Mouse (Mus musculus): ENCODE results near the gene Nol3. TPM values are rescaled to one million over a fixed set of nuclear protein-coding genes. Genes with fewer than 3 reads are reported as not detected.

Nol3 gene
- total RNA-seq, 2 experiments from 2014 or later: 19.3 to 22.1 TPM

DNA sequence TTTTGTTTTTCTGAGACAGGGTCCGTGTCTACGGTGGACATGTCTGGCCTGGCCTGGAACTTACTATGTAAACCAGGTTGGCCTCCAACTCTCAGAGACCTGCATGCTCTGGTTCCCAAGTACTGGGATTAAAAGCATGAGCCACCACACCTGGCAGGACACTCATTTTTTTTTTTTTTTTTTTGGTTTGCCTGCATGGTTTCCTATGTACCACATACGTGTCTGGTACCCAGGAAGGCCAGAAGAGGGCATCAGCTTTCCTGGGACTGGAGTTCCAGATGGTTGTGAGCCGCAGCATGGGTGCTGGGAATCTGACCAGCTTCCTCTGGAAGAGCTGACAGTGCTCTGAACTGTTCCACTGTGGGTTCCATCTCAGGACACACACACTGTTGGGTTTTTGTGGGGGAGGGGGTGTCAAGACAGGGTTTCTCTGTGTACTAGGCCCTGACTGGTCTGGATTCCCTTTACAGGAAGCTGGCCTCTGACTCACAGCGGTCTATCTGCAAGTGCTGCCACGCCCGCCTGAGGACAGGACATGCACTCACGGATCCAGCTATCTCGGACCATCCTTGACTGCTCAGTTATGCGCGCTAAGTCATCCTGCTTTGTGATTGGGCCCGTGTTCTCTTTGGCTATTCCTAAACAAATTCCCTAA is 14.5 kb upstream of the Nol3 start:
- intact Hi-C loops (cut with DNase I): no loop called here
- no peak for DNase-seq

DNA sequence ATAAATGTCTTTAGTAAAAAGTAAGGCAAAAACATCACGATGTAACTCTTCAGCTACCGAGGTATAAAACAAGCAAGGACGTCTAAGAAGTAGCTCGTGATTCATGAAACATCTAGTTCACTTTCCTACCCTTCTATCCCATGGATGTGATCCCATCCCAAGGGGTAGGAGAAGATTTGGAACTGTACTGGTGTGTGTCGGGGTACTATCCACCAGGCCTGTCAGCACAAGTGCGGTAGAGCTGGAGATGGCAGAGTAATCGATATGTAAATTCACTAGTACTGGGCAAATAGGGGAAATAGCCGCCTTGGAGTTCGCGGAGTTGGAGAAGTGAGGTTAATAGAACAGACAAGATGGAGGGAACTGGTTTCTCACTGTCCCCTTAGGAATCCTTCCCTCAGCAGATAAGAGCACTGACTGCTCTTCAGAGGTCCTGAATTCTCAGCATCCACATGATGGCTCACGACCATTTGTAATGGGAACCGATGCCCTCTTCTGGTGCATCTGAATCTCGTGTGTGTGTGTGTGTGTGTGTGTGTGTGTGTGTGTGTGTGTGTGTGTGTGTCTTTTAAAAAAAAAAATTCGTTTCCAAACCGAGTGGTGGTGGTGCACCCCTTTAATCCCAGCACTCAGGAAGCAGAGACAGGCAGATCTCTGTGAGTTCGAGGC is 12.6 kb upstream of the Nol3 start:
- no peak for DNase-seq
- intact Hi-C loops (cut with DNase I): no loop called here

DNA sequence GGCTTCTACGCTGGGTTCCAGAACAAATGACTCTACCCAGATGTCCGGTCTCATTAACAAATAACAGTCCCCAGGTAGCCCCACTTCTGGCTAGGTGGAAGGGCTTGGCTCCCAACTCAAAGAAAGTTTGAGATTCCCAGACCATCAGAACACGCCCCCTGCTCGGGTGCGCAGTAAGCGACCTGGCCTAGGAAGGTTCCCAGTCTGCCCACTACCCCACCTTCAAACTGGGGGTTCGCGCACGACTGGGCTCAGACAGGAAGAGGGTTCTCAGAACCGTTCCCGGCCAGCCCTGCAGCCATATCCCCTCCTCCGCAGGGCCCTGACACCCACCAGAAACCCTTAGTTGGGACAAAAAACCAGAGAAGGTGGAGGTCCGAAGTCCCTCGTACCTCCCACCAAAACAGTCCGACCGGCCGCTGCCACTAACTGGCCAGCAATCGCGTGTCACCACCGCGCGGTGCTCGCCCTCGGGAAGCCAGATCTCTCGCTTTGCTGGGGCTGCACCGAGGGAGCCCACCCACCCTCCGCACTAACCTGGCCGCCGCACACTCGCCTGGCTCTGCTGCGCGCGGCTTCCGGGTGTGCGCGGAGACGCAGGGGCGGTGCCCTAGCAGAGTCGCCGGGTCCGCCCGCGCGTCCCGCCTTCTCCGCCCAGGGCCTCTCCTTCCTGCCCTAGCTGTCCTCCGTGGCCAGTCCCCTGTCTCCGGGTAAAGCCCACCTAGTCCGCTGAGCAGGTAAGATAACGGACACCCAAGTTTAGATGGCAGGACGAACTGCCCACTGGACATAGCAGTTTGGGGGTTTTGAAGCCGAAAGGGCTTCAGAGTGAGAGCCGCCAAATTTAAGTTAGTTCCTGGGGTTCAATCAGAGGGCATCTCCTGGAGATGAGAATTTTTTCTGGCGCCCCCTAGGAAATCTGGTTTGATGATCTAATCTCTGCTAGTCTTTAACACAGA is 11.6 kb upstream of the Nol3 start, which contains the start of the genes Tradd and Fbxl8:
Gene Tradd (minus strand): TSS at position 586 of the 959 bp plus-strand sequence.
Gene Fbxl8 (plus strand): TSS at position 625 of the 959 bp plus-strand sequence.
- DNase-seq: peak; percentile 81 to 82
- intact Hi-C loops (cut with DNase I): loop anchor here (2.0 kb wide), 1 partner anchor 24 kb away; the partner anchor contains the start of gene 4931428F04Rik

DNA sequence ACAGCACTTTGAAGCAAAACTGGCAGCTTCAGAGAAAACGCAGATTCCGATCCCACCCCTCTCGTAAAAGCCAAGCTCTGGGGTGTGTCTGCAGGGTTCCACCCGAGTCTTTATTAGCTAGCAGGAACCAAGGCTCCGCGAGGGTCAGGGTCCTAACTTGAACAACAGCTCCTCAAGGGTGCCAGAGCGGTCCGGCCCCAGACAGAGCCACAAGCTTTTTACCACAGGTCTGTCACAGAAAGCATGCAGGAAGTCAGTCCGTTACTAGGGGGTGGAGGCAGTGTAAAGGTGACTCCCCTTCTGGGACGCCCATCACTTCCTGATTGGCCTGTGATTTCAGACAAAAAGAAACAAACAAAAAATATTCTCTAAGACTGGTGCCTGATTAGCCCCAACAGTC is 10.8 kb upstream of the Nol3 start:
- no peak for DNase-seq
- intact Hi-C loops (cut with DNase I): loop anchor here (2.0 kb wide), 1 partner anchor 24 kb away; the partner anchor contains the start of gene 4931428F04Rik

DNA sequence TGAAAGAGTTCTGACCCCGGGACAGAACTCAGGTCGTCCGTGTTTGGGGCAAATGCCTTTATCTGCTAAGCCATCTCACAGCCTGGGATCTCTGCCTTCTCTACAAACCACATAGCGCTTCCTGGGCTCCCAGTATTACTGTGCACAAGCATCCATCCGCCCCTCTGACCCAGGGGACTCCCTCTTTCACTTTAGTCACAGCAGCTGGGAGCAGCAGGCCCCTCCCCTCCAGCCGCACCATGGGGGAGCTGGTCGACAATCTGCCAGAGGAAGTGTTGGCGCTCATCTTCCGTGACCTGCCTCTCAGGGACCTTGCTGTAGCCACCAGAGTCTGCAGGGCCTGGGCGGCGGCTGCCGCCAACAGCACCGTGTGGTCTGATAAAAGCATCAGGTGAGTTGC is 9.2 kb upstream of the Nol3 start:
- no peak for DNase-seq
- intact Hi-C loops (cut with DNase I): no loop called here

DNA sequence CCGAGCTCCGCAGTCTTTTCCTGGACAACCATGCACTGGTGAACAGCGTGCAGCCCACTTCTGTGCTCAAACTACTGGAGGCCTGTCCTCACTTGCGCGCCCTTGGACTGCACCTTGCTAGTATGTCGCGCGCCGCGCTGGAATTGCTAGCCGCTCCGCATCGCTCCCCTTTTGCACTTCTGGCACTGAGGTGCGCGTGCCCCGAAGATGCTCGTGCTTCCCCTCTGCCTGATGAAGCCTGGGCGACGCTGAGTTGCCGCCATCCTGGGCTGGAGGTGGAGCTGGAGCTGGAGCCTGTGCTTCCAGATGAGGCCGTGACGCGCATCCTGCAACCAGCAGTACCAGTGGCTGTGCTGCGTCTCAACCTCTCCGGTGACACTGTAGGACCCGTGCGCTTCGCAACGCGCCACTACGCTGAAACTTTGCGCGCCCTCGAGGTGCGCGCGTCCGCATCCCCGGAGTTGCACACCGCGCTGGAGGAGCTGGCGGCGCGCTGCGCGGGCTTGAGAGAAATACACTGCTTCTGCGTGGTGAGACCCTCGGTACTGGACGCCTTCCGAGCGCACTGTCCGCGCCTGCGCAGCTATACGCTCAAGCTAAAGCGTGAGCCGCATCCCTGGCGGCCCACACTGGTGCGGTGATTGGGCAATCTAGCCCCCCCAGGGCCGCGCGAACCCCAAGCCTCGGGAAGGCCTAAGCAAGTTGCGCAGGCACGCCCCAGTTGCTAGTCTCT is 7.4 kb upstream of the Nol3 start:
- intact Hi-C loops (cut with DNase I): no loop called here
- no peak for DNase-seq

DNA sequence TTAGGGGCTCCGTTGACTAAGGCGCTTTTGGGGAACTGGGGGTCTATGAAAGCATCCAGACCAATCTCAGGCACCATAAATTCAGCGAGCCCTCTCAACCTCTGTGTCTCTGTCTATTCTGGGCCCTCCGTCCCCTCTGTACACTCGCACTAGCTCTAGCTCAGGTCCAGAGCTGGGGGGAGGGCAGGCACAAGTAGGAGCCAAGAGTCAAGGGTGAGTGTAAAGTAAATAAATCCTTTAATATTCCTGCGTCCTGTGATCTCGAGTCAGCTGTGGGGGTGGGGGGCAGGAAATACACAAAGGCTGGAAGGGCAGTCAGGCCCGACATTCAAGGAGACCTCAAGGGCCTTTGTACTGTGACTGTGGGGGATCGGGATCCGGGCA is 6.9 kb upstream of the Nol3 start:
- intact Hi-C loops (cut with DNase I): no loop called here
- no peak for DNase-seq

DNA sequence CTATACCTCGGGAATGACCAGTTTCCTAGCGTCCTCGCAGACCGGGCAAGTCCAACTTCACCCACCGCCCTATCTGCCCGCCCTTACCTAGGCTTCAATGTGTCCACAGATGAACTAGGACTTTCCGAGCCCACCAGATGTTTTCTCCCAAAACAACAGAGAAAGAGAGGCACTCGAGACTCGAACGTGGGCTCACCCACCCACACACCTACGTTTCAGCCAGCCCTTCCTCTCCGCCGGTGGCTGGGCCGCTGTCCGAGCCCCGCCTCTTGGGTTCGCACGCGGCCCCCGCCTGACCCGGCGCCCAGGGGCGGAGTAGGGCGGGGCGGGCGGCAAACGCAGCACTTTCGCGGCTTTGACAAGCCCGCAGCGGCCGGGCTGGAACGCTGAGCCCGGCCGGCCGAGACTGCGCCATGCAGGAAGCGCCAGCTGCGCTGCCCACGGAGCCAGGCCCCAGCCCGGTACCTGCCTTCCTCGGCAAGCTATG is 6.4 kb upstream of the Nol3 start, which contains the start of gene Hsf4:
Gene Hsf4 (plus strand): TSS at position 341 of the 487 bp plus-strand sequence.
- intact Hi-C loops (cut with DNase I): no loop called here
- peak; percentile 72 to 73 for DNase-seq

DNA sequence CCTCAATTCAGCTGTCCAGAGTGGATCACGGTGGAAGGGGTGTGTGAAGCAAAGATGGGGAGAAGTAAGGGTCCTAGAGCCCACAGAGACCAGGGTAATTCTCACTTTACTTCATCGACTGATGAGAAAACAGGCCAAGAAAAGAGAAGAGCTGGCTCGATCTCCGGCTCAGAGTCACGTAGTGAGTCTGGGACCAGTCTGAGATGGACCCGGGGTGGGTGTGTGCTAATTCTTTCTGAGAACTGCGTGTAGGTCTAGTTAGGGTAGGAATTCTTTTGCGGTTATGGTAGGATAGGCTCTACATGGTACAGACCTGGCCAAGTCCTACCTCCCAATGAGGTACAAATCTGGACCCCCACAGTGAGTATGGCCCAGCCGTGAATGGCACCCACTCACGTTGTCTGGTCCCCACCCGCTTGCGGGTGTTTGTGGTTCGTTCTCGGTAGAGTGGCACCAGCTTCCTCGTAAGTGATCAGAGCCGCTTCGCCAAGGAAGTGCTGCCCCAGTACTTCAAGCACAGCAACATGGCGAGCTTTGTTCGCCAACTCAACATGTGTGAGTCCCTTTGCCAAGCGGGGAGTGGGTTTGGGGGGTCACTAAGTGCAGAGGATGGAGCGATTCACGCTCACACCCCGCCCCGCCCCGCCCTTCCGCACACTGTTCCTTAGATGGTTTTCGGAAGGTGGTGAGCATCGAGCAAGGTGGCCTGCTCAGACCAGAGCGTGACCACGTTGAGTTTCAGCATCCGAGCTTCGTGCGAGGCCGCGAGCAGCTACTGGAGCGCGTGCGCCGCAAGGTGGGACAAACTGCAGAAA is 5.6 kb upstream of the Nol3 start:
- intact Hi-C loops (cut with DNase I): loop anchor here (10.0 kb wide), 1 partner anchor 616 kb away; no protein-coding TSS in a partner anchor
- no peak for DNase-seq

DNA sequence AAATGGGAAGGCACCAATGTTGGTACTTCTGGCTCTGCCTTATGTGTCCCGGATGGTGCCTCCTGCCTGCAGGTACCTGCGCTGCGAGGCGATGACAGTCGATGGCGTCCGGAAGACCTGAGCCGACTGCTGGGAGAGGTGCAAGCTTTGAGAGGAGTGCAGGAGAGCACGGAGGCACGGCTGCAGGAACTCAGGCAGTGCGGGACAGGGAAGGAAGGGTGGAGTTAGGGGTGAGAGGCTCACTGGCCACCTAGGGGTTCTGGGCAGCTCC is 5.1 kb upstream of the Nol3 start:
- DNase-seq: no peak
- intact Hi-C loops (cut with DNase I): loop anchor here (10.0 kb wide), 1 partner anchor 616 kb away; no protein-coding TSS in a partner anchor

DNA sequence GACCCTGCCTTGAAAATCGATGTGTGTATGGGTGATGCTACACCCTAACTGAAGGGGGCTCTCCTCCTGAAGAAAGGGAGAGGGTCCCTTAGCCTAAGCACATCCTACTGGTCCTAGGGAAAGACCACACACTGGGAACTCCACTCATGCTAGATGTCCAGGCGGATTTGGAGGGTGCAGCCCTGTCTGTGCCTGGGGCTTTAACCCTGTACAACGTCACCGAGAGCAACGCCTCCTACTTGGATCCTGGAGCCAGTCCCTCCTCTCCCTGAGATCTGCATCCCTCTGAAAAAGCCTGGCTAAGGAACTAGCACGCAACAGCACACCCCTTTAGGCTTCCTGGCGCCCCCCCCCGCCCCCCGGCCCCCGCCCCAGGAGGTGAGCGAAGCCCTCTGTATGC is 553 bp upstream of the Nol3 start:
- intact Hi-C loops (cut with DNase I): loop anchor here (10.0 kb wide), 1 partner anchor 621 kb away; no protein-coding TSS in a partner anchor
- DNase-seq: no peak

DNA sequence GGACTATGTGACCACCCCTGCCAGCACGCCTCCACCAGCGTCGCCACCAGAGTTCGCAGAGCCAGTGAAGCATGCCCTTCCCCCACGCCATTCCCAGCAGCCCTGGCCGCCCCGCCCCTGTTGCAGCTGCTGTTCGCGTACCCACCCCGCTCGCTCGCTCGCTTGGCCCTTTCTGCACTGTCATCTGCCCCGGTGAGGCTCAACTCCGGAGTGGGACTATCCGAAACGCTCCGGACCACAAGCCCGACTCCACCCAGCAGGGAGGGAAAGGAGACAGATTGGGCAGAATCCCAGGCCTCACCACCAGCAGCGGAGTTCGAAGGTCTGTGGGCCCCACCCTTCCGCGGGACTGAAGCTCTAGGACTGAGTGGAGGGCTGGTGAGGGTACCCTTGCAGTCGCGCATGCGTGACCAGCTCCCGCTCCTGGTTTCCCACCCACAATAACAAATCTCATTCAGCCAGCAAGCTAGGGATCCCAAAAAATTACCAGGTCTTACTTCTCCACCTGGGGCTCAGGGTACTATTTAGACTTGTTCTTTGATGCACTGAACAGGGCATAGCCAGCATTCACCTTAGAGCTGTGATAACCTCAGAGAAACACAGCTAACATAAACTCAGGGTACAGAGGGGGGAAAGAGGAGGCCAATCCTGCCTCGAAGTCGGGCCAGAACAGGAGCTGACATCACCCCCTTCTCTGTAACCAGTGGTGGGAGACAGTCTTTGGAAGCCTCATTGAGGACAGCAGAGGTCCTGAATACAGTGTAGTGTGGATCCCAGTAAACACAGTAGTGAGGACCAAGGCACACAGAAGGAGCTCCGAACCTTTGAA is 566 bp downstream of the Nol3 start:
- intact Hi-C loops (cut with DNase I): loop anchor here (10.0 kb wide), 1 partner anchor 622 kb away; no protein-coding TSS in a partner anchor
- peak; percentile 57 to 60 for DNase-seq

DNA sequence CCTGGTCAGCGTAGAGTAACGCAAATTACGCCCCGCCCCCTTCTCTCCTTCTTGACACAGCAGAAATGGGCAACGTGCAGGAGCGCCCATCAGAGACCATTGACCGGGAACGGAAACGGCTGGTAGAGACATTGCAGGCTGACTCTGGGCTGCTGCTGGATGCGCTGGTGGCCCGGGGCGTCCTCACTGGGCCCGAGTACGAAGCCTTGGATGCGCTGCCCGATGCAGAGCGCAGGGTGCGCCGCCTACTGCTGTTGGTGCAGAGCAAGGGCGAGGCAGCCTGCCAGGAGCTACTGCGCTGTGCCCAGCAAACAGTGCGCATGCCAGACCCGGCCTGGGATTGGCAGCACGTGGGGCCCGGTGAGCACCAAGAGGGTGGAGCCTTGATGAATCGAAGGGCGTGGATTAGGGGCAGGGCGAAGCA is 3.0 kb downstream of the Nol3 start:
- intact Hi-C loops (cut with DNase I): loop anchor here (10.0 kb wide), 1 partner anchor 624 kb away; no protein-coding TSS in a partner anchor
- peak; percentile 73 to 75 for DNase-seq

DNA sequence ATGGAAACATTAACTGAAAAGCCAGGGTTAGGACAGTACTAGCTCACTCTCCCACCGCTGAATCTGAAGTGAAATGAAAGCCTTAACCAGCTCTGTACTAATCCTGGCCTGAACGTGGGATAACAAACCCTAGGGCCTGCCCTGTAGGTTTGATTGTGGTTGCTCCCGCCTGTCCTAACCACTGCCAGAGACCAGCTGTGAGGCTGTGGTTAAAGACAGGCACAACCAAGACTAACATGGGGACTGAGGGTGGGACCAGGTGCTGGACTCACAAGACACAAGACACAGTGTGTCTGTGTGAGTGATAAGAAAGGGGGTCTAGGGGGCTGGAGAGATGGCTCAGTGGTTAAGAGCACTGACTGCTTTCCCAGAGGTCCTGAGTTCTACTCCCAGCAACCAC is 4.6 kb downstream of the Nol3 start:
- intact Hi-C loops (cut with DNase I): loop anchor here (2.0 kb wide), 1 partner anchor 22 kb away; no protein-coding TSS in a partner anchor
- DNase-seq: no peak

DNA sequence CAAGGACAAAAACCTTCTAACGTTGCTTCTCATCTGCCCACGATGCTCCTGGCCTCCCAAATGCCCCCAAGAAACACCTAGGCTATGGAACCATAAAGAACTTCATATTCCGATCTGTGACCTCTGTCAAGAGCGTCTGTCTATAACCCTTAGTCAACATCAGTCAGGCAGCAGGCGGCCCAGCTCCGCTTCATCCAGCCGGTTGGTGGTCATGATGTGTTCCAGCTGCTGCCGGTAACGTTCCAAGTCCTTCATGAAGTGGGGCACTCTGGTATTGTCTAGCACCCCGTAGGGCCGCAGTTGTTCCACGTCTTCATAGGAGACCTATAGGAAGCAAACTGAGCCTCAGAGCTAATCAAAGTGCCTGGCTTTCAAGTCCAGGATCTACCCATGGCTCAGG is 5.9 kb downstream of the Nol3 start:
- no peak for DNase-seq
- intact Hi-C loops (cut with DNase I): loop anchor here (2.0 kb wide), 1 partner anchor 23 kb away; no protein-coding TSS in a partner anchor

DNA sequence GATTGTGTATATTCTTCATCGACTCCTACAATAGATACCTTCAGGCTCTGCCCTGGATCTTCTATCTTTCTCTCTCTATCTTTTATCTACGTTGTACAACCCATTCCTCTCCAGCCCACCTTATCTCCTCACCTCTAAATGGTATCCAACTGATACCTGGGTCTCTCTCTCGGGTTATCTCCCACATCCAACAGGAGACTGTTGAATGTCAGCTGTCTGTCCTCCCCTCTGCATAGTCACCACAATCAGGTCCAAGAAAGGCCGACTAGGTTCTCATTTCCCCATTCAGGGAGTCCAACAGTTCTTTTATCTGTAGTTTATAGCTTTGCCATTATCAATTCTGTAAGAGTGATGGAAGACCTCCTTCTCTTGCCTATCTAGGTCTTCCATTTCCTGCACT is 6.3 kb downstream of the Nol3 start:
- DNase-seq: no peak
- intact Hi-C loops (cut with DNase I): no loop called here

DNA sequence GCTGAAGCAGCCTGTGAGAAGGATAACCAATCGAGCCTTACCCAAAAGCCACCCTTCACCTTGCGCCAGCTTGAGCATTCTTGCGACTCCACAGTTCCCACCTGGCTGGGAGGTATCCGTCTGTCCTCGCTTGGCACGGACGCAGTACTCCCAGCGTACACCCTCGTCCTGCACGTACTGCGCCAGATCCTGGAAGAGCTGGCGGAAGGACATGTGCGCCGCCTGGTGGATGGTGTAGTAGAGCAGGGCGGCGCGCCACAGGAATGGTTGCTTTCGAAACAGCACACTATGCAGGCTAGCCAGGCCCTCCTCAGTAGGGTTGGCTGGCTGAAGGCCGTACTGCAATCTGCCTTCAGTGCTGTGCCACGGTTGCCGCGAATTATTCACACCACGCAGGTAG is 7.1 kb downstream of the Nol3 start:
- DNase-seq: peak; percentile 52 to 59
- intact Hi-C loops (cut with DNase I): no loop called here

DNA sequence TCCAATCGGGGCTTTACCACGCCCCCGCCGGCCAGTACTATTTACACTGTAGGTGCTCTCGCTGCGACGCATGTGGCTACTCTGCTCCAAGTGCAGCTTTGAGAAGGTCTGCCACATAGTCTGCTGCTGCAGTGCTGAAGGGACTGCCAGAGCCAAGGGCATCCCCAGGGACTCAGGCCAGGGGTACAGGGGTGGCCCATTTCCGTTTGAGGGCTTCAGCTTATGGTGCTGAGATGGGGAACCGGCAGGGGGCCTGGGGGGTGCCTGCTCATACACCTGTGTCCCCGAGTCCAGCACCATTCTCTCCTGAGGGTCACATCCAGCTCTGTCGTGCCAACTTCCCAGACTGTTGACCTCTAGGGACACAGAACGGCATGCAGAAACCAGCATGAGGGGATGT is 9.6 kb downstream of the Nol3 start:
- no peak for DNase-seq
- intact Hi-C loops (cut with DNase I): no loop called here

Data from heart, postnatal 36 days (tissue).